Mouse (Mus musculus) cerebellum, adult 2 months (tissue): ENCODE measurements around the gene Pofut1. TPM values are rescaled to one million over a fixed set of nuclear protein-coding genes. Genes with fewer than 3 reads are reported as not detected.

Experiments used
- DNase-seq, 2 experiments: peaks; one replicate each; pipeline ENCODE4 v3.0.0; 2021
- H3K27ac ChIP-seq: fragments of 200-500 bp; 2 replicates; pipeline ENCODE4 v1.5.1; 2012; ENCODE audit warnings: low read length, control low read depth, inconsistent platforms; ENCODE audit not compliant: insufficient read depth
- H3K27me3 ChIP-seq: fragments of 200-500 bp; 2 replicates; pipeline ENCODE4 v1.6.1; 2012; ENCODE audit warnings: inconsistent platforms, mild to moderate bottlenecking, low read length, moderate library complexity; ENCODE audit not compliant: control insufficient read depth, insufficient read depth
- H3K4me1 ChIP-seq: fragments of 200-500 bp; 2 replicates; pipeline ENCODE4 v1.6.1; 2011; ENCODE audit warnings: low read length; ENCODE audit not compliant: control insufficient read depth, insufficient read depth
- H3K4me3 ChIP-seq: fragments of 200-500 bp; replicated peaks from 2 replicates; pipeline ENCODE3; 2011; ENCODE audit warnings: mild to moderate bottlenecking, low read depth, low read length, control low read depth; ENCODE audit not compliant: insufficient read depth
- CTCF ChIP-seq: fragments of 200-500 bp; IDR thresholded peaks from 2 replicates; pipeline ENCODE4 v1.5.1; 2011; ENCODE audit warnings: low read depth, mild to moderate bottlenecking, control low read depth, low read length, moderate library complexity, borderline replicate concordance; ENCODE audit not compliant: insufficient read depth
- POLR2A ChIP-seq: fragments of 200-500 bp; IDR thresholded peaks from 2 replicates; pipeline ENCODE4 v1.6.1; 2011; ENCODE audit warnings: low read length, control low read depth, borderline replicate concordance; ENCODE audit not compliant: insufficient read depth
- WGBS: fragments of 180-500 bp; shearing (Covaris S2); methylation state at CpG from one replicate; pipeline ENCODE4 v1.1.7; 2018; 5-methylcytosine and 5-hydroxymethylcytosine counted together
- polyA plus RNA-seq: library from polyadenylated mRNA; depleted of rRNA; stranded (reverse); fragments of >200 nt; gene quantifications from 2 replicates; pipeline ENCODE4 v1.2.3, GENCODE M21; 2012; rRNA removed

The Pofut1 gene
- polyA plus RNA-seq, 1 experiment, result 19.1 TPM

DNA sequence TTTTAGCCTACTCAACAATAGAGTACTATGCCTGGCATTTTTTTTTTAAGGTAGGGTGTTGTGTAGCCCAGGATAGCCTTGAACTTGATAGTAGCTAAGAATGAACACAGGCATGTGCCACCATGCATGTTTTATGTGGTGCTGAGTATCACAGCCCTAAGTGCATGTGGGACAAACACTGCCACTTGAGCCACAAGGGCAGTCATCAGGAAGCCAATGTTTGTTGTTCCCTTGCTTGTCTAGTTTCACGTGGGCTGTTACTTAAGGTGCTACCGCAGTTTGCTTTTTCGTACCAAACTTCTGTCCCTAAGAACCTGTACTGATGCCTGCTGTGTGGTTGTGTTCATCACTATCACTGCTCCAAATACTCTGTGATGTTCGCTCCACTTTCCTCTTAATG, 77.1 kb downstream of the Pofut1 start:
- Histone ChIP-seq H3K27me3 (no peaks in the 10 kb centered on the region), H3K4me1 (no peaks in the 10 kb centered on the region), H3K27ac (no peak overlapping the region), H3K4me3 (no peak overlapping the region)
- no peak for DNase-seq
- TF ChIP-seq POLR2A (no peak), CTCF (no peak)
- 92% methylated on average over 4 of the region's 4 CpGs for WGBS

DNA sequence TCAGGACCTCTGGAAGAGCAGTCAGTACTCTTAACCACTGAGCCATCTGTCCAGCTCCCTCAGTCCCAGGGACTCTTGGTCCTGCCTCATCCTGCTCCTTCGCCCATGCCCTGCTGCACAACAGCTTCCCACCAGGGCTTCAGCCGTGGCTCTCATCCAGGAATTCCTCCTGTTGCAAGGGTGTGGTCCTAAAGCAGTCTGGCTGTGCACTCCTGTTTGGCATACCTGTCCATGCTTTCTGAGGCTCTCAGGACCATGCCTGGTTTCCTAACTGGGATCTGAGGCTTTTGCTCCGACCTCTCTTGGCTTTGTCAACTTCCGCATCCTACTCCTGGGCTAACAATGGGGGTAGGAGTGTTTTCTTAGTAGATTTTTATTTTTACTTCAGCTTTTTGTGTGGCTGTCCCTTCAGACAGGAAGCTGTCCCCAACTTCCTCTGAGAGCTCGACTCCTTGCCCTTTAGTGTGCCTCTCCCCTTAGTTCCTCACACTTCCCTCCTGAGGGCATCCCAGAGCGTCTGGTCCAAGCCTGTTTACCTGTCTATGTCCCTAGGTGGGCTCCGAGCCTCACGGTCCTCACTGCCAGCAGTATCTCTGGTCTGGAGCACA, 77.8 kb downstream of the Pofut1 start:
- Histone ChIP-seq H3K4me3 (no peak overlapping the region), H3K4me1 (no peaks in the 10 kb centered on the region), H3K27me3 (no peaks in the 10 kb centered on the region), H3K27ac (no peak overlapping the region)
- DNase-seq, result no peak
- WGBS, result 86% methylated on average over 8 of the region's 8 CpGs
- TF ChIP-seq CTCF (no peak), POLR2A (no peak)

Other genes starting within 250 kb of the Pofut1 start
- 131 and 133 TPM in 2 replicates for gene Pdrg1, start 226.1 kb upstream of the Pofut1 start, polyA plus RNA-seq
- 9.5 and 11.6 TPM in 2 replicates for gene Xkr7, start 209.7 kb upstream of the Pofut1 start, polyA plus RNA-seq
- gene Ccm2l, start 175.6 kb upstream of the Pofut1 start, polyA plus RNA-seq, result 9.0 and 11.4 TPM in 2 replicates
- 1.2 and 1.4 TPM in 2 replicates for gene Hck, start 133.1 kb upstream of the Pofut1 start, polyA plus RNA-seq
- gene Tm9sf4, start 80.2 kb upstream of the Pofut1 start, polyA plus RNA-seq, result 78.6 and 82.5 TPM in 2 replicates
- gene Tspyl3, start 16.1 kb upstream of the Pofut1 start, polyA plus RNA-seq, result 20.0 and 20.1 TPM in 2 replicates
- gene Plagl2, start 107 bp upstream of the Pofut1 start, polyA plus RNA-seq, result 4.8 and 5.5 TPM in 2 replicates
- gene Kif3b, start 49.9 kb downstream of the Pofut1 start, polyA plus RNA-seq, result 26.0 and 27.1 TPM in 2 replicates
- 20.5 and 21.8 TPM in 2 replicates for gene Asxl1, start 104.3 kb downstream of the Pofut1 start, polyA plus RNA-seq